Mouse (Mus musculus) G1E (cell line): Measurements from ENCODE around the gene Cavin1.

Source experiments
- CTCF ChIP-seq: IDR thresholded peaks from 2 replicates; pipeline ENCODE4 v1.5.1; 2012; ENCODE audit warnings: low read depth, low read length, inconsistent platforms, mixed read lengths
- GATA2 ChIP-seq: IDR thresholded peaks from 2 replicates; pipeline ENCODE4 v1.6.1; 2012; ENCODE audit warnings: low read depth, low read length, inconsistent platforms, borderline replicate concordance

- 0 out of 2 replicates have a peak, but pooled peaks have one; percentile 15 for TF ChIP-seq CTCF
- no peak for TF ChIP-seq GATA2
Measured at GRCm38 (mm10) chr11:100947548-100947947, 23.1 kb downstream of the Cavin1 start.
